Mouse (Mus musculus): ENCODE measurements around the gene Sorl1. TPM values are rescaled to one million over a fixed set of nuclear protein-coding genes. Genes with fewer than 3 reads are reported as not detected.

Sorl1 gene
- total RNA-seq, 1 experiment = 24.1 TPM

GRCm38 (mm10) chr9:42097731-42098473 is 26.2 kb downstream of the Sorl1 start:
- Histone ChIP-seq H3K36me3 (ENCODE audit: control insufficient read depth, insufficient read depth, low read length, poor library complexity, severe bottlenecking) (peaks cover 2% of the 10 kb centered on the region; the same call in 1 of the 2 replicates), H3K9me3 (ENCODE audit: control insufficient read depth, insufficient read depth, low read depth, low read length) (no peaks in the 10 kb centered on the region), H3K27ac (ENCODE audit: insufficient read depth, low read depth, low read length, poor library complexity, severe bottlenecking) (peak overlapping the region; percentile 30; the same call in 1 of the 2 replicates), H3K9ac (ENCODE audit: insufficient read depth, low read depth, low read length, poor library complexity, severe bottlenecking) (peak overlapping the region; percentile 22; the same call in 1 of the 2 replicates), H3K4me3 (ENCODE audit: insufficient read depth in 1 of 2, low read depth in 1 of 2, low read length in 2 of 2, poor library complexity in 1 of 2, severe bottlenecking in 1 of 2) (peak overlapping the region; percentile 5 to 8; a peak in 1 of 4 replicates), H3K4me1 (ENCODE audit: control insufficient read depth in 2 of 2, insufficient read depth in 2 of 2, low read length in 2 of 2, poor library complexity in 1 of 2) (peaks cover 10 to 30% of the 10 kb centered on the region in 2 experiments; a peak in 3 of 4 replicates)
- DNase-seq (ENCODE audit: low read depth, low spot score) = peak; percentile 63
- no peak for TF ChIP-seq ZNF384 (IDR thresholded peaks at IDR 0.05; ENCODE audit: low read depth, low read length)
- no peak for TF ChIP-seq CHD2 (IDR thresholded peaks at IDR 0.05; ENCODE audit: low read depth, low read length)
- no peak for TF ChIP-seq ZC3H11A (IDR thresholded peaks at IDR 0.05; ENCODE audit: borderline replicate concordance, low read depth, low read length)
- in situ Hi-C loops (cut with MboI; ENCODE audit: low sequenced_read_pairs in 2 of 2, unreplicated experiment in 2 of 2) = no loop called here

GRCm38 (mm10) chr9:42097006-42097730 is 26.9 kb downstream of the Sorl1 start:
- Histone ChIP-seq H3K9me3 (ENCODE audit: control insufficient read depth, insufficient read depth, low read depth, low read length) (no peaks in the 10 kb centered on the region), H3K27ac (ENCODE audit: insufficient read depth, low read depth, low read length, poor library complexity, severe bottlenecking) (0 out of 2 replicates have a peak overlapping the region, but pooled peaks have one; percentile 8), H3K9ac (ENCODE audit: insufficient read depth, low read depth, low read length, poor library complexity, severe bottlenecking) (0 out of 2 replicates have a peak overlapping the region, but pooled peaks have one; percentile 22), H3K36me3 (ENCODE audit: control insufficient read depth, insufficient read depth, low read length, poor library complexity, severe bottlenecking) (peaks cover 3% of the 10 kb centered on the region; the same call in 1 of the 2 replicates), H3K4me3 (ENCODE audit: insufficient read depth in 1 of 2, low read depth in 1 of 2, low read length in 2 of 2, poor library complexity in 1 of 2, severe bottlenecking in 1 of 2) (no peak overlapping the region), H3K4me1 (ENCODE audit: control insufficient read depth in 2 of 2, insufficient read depth in 2 of 2, low read length in 2 of 2, poor library complexity in 1 of 2) (peaks cover 10 to 29% of the 10 kb centered on the region in 2 experiments; a peak in 3 of 4 replicates)
- DNase-seq (ENCODE audit: low read depth, low spot score) = no peak
- no peak for TF ChIP-seq HCFC1 (IDR thresholded peaks at IDR 0.05; ENCODE audit: borderline replicate concordance, insufficient read depth, low read length)
- no peak for TF ChIP-seq ZC3H11A (IDR thresholded peaks at IDR 0.05; ENCODE audit: borderline replicate concordance, low read depth, low read length)
- TF ChIP-seq ZNF384 (IDR thresholded peaks at IDR 0.05; ENCODE audit: low read depth, low read length) = no peak
- in situ Hi-C loops (cut with MboI; ENCODE audit: low sequenced_read_pairs in 2 of 2, unreplicated experiment in 2 of 2) = no loop called here

- no peak for DNase-seq (ENCODE audit: low read depth, low spot score)
- in situ Hi-C loops (cut with MboI; ENCODE audit: low sequenced_read_pairs in 2 of 2, unreplicated experiment in 2 of 2) = no loop called here
- TF ChIP-seq ZNF384 (IDR thresholded peaks at IDR 0.05; ENCODE audit: low read depth, low read length) = no peak
- TF ChIP-seq HCFC1 (IDR thresholded peaks at IDR 0.05; ENCODE audit: borderline replicate concordance, insufficient read depth, low read length) = no peak
- no peak for TF ChIP-seq ZC3H11A (IDR thresholded peaks at IDR 0.05; ENCODE audit: borderline replicate concordance, low read depth, low read length)
- no peak for TF ChIP-seq CHD2 (IDR thresholded peaks at IDR 0.05; ENCODE audit: low read depth, low read length)
- TF ChIP-seq MAFK (IDR thresholded peaks at IDR 0.05; ENCODE audit: insufficient read depth, low read depth, low read length) = no peak
- Histone ChIP-seq H3K4me3 (ENCODE audit: insufficient read depth in 1 of 2, low read depth in 1 of 2, low read length in 2 of 2, poor library complexity in 1 of 2, severe bottlenecking in 1 of 2) (no peak overlapping the region), H3K9me3 (ENCODE audit: control insufficient read depth, insufficient read depth, low read depth, low read length) (no peaks in the 10 kb centered on the region), H3K36me3 (ENCODE audit: control insufficient read depth, insufficient read depth, low read length, poor library complexity, severe bottlenecking) (peaks cover 9% of the 10 kb centered on the region; the same call in 1 of the 2 replicates), H3K9ac (ENCODE audit: insufficient read depth, low read depth, low read length, poor library complexity, severe bottlenecking) (no peak overlapping the region), H3K27ac (ENCODE audit: insufficient read depth, low read depth, low read length, poor library complexity, severe bottlenecking) (no peak overlapping the region), H3K4me1 (ENCODE audit: control insufficient read depth in 2 of 2, insufficient read depth in 2 of 2, low read length in 2 of 2, poor library complexity in 1 of 2) (peaks cover 3 to 14% of the 10 kb centered on the region in 2 experiments; a peak in 3 of 4 replicates)
Observed at GRCm38 (mm10) chr9:42094752-42095151, 29.3 kb downstream of the Sorl1 start.

GRCm38 (mm10) chr9:42094028-42094551 is 30.0 kb downstream of the Sorl1 start:
- peaks cover 3 to 10% of the 10 kb centered on the region in 2 experiments; a peak in 3 of 4 replicates for H3K4me1 ChIP-seq (ENCODE audit: control insufficient read depth in 2 of 2, insufficient read depth in 2 of 2, low read length in 2 of 2, poor library complexity in 1 of 2)
- no peak for DNase-seq (ENCODE audit: low read depth, low spot score)
- peaks cover 9% of the 10 kb centered on the region; the same call in 1 of the 2 replicates for H3K36me3 ChIP-seq (ENCODE audit: control insufficient read depth, insufficient read depth, low read length, poor library complexity, severe bottlenecking)
- no peak for TF ChIP-seq ZC3H11A (IDR thresholded peaks at IDR 0.05; ENCODE audit: borderline replicate concordance, low read depth, low read length)
- TF ChIP-seq MAFK (IDR thresholded peaks at IDR 0.05; ENCODE audit: insufficient read depth, low read depth, low read length) = no peak
- no peak for TF ChIP-seq HCFC1 (IDR thresholded peaks at IDR 0.05; ENCODE audit: borderline replicate concordance, insufficient read depth, low read length)
- no peak for TF ChIP-seq CHD2 (IDR thresholded peaks at IDR 0.05; ENCODE audit: low read depth, low read length)
- no peak for TF ChIP-seq ZNF384 (IDR thresholded peaks at IDR 0.05; ENCODE audit: low read depth, low read length)
- no peak overlapping the region for H3K27ac ChIP-seq (ENCODE audit: insufficient read depth, low read depth, low read length, poor library complexity, severe bottlenecking)
- in situ Hi-C loops (cut with MboI; ENCODE audit: low sequenced_read_pairs in 2 of 2, unreplicated experiment in 2 of 2) = no loop called here
- no peak overlapping the region for H3K9ac ChIP-seq (ENCODE audit: insufficient read depth, low read depth, low read length, poor library complexity, severe bottlenecking)
- H3K9me3 ChIP-seq (ENCODE audit: control insufficient read depth, insufficient read depth, low read depth, low read length) = no peaks in the 10 kb centered on the region
- H3K4me3 ChIP-seq (ENCODE audit: insufficient read depth in 1 of 2, low read depth in 1 of 2, low read length in 2 of 2, poor library complexity in 1 of 2, severe bottlenecking in 1 of 2) = no peak overlapping the region
